ENCODE assay signal across 13 mouse cellular contexts in genomic region chr3:86723415-86724298, GRCm38 (mm10).
DNase-seq lines count a peak whose midpoint lies in the region; ATAC-seq and TF ChIP-seq lines count a peak whose summit lies in the region.
"Had no signal": no experiment of that assay in that cellular context is flagged by ENCODE, and none has a peak within 500 bp of the region (broad histone marks: within the 10 kb centered on the region; RNA-seq: fewer than 3 reads in every experiment).

No protein-coding gene starts in this region.

- no peaks in the 10 kb centered on the region for H3K27me3 ChIP-seq in lung, embryonic 16.5 days (ENCODE audit: control insufficient read depth, insufficient read depth, low read depth, low read length)
- no peaks in the 10 kb centered on the region for H3K27me3 ChIP-seq in intestine, embryonic 15.5 days (replicated peaks)
- H3K27me3 ChIP-seq in stomach, embryonic 15.5 days (replicated peaks): no peaks in the 10 kb centered on the region
- H3K27me3 ChIP-seq in forebrain, postnatal 0 days (ENCODE audit: insufficient read depth, low read length): no peaks in the 10 kb centered on the region

- peaks cover 8% of the 10 kb centered on the region for H3K4me1 ChIP-seq in lung, embryonic 16.5 days (replicated peaks; ENCODE audit: control insufficient read depth, insufficient read depth, low read length)
- 0 out of 2 replicates have a peak, but pooled peaks cover 3% of the 10 kb centered on the region for H3K4me1 ChIP-seq in intestine, embryonic 15.5 days (replicated peaks)
- peaks cover 10% of the 10 kb centered on the region for H3K4me1 ChIP-seq in stomach, embryonic 15.5 days
- no peaks in the 10 kb centered on the region for H3K4me1 ChIP-seq in forebrain, postnatal 0 days (ENCODE audit: insufficient read depth)

- peak; percentile 59; the same call in 1 of the 2 replicates for ATAC-seq in frontal cortex, adult (ENCODE audit: low TSS enrichment)
- ATAC-seq in lung, embryonic 16.5 days (ENCODE audit: low read depth): peak; percentile 47; the same call in 1 of the 2 replicates
- ATAC-seq in intestine, embryonic 15.5 days: peak; percentile 91
- no peak for ATAC-seq in stomach, embryonic 15.5 days (ENCODE audit: insufficient read depth, low FRiP score, low read depth)
- ATAC-seq in forebrain, postnatal 0 days: no peak
- ATAC-seq: hindbrain, postnatal 0 days had no signal

- no peaks in the 10 kb centered on the region for H3K9me3 ChIP-seq in lung, embryonic 16.5 days (ENCODE audit: control insufficient read depth, low read length)
- no peaks in the 10 kb centered on the region for H3K9me3 ChIP-seq in intestine, embryonic 15.5 days
- H3K9me3 ChIP-seq in stomach, embryonic 15.5 days: no peaks in the 10 kb centered on the region
- no peaks in the 10 kb centered on the region for H3K9me3 ChIP-seq in forebrain, postnatal 0 days (ENCODE audit: low read length)

- no peak for DNase-seq in frontal cortex, postnatal 14 days (ENCODE audit: low spot score in 2 of 2)
- no peak for DNase-seq in lung, postnatal 36 days
- DNase-seq in forebrain, postnatal 0 days: no peak
- no peak for DNase-seq in T-cell, adult 2 months (ENCODE audit: low spot score)
- DNase-seq: adrenal gland, postnatal 14 days; retina, postnatal 1 day; spleen, adult 18-20 months; thymus, adult 18-20 months had no signal

- H3K4me3 ChIP-seq in lung, embryonic 16.5 days (ENCODE audit: low read length): no peak overlapping the region
- no peak overlapping the region; the same call in 1 of the 2 replicates for H3K4me3 ChIP-seq in intestine, embryonic 15.5 days (replicated peaks)
- no peak overlapping the region for H3K4me3 ChIP-seq in stomach, embryonic 15.5 days (replicated peaks)
- no peak overlapping the region for H3K4me3 ChIP-seq in forebrain, postnatal 0 days (ENCODE audit: low read depth, low read length)

- no peaks in the 10 kb centered on the region for H3K36me3 ChIP-seq in lung, embryonic 16.5 days (ENCODE audit: control insufficient read depth, insufficient read depth, low read length)
- H3K36me3 ChIP-seq in intestine, embryonic 15.5 days: no peaks in the 10 kb centered on the region
- H3K36me3 ChIP-seq in stomach, embryonic 15.5 days: no peaks in the 10 kb centered on the region
- no peaks in the 10 kb centered on the region for H3K36me3 ChIP-seq in forebrain, postnatal 0 days (ENCODE audit: insufficient read depth)

- no peak overlapping the region for H3K27ac ChIP-seq in lung, embryonic 16.5 days (ENCODE audit: low read length)
- H3K27ac ChIP-seq in intestine, embryonic 15.5 days: peak overlapping the region; percentile 83
- peak overlapping the region; percentile 42; the same call in 1 of the 2 replicates for H3K27ac ChIP-seq in stomach, embryonic 15.5 days
- H3K27ac ChIP-seq in forebrain, postnatal 0 days (ENCODE audit: low read depth, low read length): no peak overlapping the region
- H3K27ac ChIP-seq: hindbrain, postnatal 0 days had no signal

- 0 out of 2 replicates have a peak overlapping the region, but pooled peaks have one; percentile 1 for H3K4me2 ChIP-seq in lung, embryonic 16.5 days (ENCODE audit: low read depth, low read length)
- H3K4me2 ChIP-seq in intestine, embryonic 15.5 days (replicated peaks): peak overlapping the region; percentile 46
- no peak overlapping the region for H3K4me2 ChIP-seq in stomach, embryonic 15.5 days
- no peak overlapping the region for H3K4me2 ChIP-seq in forebrain, postnatal 0 days (ENCODE audit: low read depth)

- TF ChIP-seq CTCF in forebrain, postnatal 0 days (IDR thresholded peaks at IDR 0.05; ENCODE audit: low read depth): no peak

- H3K9ac ChIP-seq in lung, embryonic 16.5 days (ENCODE audit: low read length): no peak overlapping the region
- 0 out of 2 replicates have a peak overlapping the region, but pooled peaks have one; percentile 30 for H3K9ac ChIP-seq in intestine, embryonic 15.5 days
- no peak overlapping the region for H3K9ac ChIP-seq in stomach, embryonic 15.5 days
- no peak overlapping the region for H3K9ac ChIP-seq in forebrain, postnatal 0 days

- 28% methylated on average over 9 of the region's 9 CpGs for WGBS in lung, embryonic 16.5 days
- 19% methylated on average over 9 of the region's 9 CpGs for WGBS in intestine, embryonic 15.5 days
- 20% methylated on average over 9 of the region's 9 CpGs for WGBS in stomach, embryonic 15.5 days
- WGBS in forebrain, postnatal 0 days: 30% methylated on average over 9 of the region's 9 CpGs

Comparison
In these comparisons a context has a peak if more than half of its experiments do, and no peak if none do; other contexts are left out.
1. ATAC-seq: peak in frontal cortex, adult (single experiment), lung, embryonic 16.5 days (single experiment) and intestine, embryonic 15.5 days (single experiment); none in stomach, embryonic 15.5 days (single experiment) and forebrain, postnatal 0 days (single experiment).
2. H3K27ac ChIP-seq: peak in intestine, embryonic 15.5 days (single experiment) and stomach, embryonic 15.5 days (single experiment); none in lung, embryonic 16.5 days (single experiment) and forebrain, postnatal 0 days (single experiment).
3. H3K4me2 ChIP-seq: peak in lung, embryonic 16.5 days (single experiment) and intestine, embryonic 15.5 days (single experiment); none in stomach, embryonic 15.5 days (single experiment) and forebrain, postnatal 0 days (single experiment).